Mouse (Mus musculus): ENCODE results near the gene Casc3.

Casc3 gene

GRCm38 (mm10) chr11:98773635-98774295 is 30.9 kb upstream of the Casc3 start:
- DNase-seq (ENCODE audit: low spot score in 2 of 2): peak; percentile 98 to 99

GRCm38 (mm10) chr11:98774582-98775347 is 29.9 kb upstream of the Casc3 start, which contains the start of gene Nr1d1:
Nr1d1 (minus strand) TSS chr11:98775333.
- DNase-seq (ENCODE audit: low spot score in 2 of 2): no peak

DNA sequence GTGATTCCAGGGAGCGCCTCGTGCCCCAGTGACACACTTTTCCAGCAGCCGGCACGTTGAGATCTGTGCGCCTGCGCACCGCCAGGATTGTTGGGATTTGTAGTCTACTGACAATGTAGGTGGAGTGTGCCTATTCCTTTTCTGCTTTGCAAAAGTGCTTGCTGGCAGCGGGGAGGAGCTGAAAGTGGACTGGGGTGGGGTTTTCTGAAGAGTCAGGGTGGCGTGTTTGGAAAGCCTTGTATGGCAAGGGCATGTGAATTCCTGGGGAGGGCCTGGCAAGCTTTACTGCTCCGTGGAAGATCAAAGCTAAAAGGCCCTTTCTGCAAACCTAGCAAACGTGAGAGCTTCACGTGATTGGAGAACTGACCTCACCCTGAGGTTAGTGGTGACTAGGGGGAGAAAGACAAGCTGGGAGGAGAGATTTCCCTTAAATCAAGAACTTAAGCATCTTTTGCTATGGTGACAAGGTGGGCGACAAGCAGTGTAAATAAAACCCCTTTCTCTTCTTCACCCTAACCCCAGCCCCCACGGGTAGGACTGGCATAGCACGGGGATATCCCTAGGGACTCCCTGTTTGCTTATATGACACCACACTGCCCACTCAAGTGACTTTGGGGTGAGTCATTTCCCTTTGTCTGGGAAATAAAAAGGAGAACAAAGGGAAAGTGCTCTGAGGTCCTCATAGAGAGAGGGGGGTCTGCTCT is 29.2 kb upstream of the Casc3 start:
- DNase-seq (ENCODE audit: low spot score in 2 of 2): peak; percentile 99

DNA sequence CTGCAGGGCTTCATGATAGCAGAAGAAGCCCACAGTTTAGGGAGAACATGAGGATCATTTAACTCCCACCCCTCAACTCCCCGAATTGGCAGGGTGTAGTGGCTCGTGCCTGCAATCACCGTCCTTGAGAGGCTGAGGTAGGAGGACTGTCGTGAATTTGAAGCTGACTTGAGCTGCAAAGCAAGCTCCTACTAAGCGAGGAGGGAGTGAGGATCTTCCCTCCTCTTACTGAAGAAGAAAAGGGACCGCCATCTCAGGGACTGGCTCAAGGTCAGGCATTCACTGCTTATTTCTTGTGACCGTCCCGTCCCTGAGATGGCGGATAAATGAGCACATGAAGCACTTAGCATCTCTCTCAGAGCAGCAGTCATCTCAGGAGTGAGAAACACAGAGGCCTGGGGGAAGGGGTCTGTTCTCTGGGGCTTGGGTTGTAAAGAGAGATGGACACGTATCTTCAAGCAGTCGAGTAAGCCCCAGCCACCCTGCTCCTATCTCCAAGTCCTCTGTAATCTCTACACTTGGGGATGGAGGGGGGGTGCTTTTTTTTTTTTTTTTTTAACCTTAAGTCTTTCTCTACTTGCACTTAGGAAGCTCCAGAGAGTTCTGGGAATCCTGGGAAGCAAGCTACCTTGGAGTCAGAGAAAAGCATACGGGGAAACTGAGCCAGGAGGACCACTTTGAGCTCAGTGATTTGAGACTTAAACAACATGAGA is 28.5 kb upstream of the Casc3 start:
- no peak for DNase-seq (ENCODE audit: low spot score in 2 of 2)

DNA sequence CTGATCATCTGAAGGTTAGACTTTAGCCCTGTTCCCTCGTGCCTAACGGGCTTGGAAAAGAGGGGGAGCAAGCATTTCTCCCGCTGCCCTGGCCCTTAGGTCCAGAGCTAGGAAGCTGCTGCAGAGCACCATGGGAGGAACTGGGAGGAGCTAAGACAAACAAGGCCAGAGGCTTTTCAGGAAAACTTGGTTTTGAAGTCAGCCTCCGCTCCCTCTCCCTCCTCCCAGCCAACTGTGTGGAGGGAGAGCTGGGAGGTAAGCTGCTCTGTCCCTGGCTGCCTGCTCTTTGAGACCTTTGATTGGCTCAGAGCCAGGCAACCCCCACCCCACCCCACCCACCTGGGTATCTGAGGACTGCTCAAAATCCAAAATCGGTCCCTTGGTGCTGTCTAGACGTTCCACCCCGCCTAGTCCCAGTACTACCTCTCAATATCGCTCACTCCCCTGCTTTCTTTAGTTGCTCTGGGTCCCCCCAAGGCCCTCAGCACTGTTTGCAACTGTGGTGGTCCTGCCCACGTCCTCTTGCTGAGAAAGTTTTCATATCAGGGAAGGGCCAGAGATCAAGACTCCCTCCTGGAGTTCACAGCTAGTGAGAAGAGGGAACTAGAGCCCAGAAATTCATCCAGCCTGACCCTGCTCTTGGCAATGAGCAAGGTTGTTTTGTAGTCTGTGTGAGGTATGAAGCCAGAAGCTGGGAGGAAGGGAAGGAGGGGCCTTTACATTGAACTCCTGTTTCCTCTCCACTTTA is 27.7 kb upstream of the Casc3 start:
- DNase-seq (ENCODE audit: low spot score in 2 of 2): no peak

- no peak for DNase-seq (ENCODE audit: low spot score in 2 of 2)
Observed at GRCm38 (mm10) chr11:98777888-98778287, 26.8 kb upstream of the Casc3 start.

DNA sequence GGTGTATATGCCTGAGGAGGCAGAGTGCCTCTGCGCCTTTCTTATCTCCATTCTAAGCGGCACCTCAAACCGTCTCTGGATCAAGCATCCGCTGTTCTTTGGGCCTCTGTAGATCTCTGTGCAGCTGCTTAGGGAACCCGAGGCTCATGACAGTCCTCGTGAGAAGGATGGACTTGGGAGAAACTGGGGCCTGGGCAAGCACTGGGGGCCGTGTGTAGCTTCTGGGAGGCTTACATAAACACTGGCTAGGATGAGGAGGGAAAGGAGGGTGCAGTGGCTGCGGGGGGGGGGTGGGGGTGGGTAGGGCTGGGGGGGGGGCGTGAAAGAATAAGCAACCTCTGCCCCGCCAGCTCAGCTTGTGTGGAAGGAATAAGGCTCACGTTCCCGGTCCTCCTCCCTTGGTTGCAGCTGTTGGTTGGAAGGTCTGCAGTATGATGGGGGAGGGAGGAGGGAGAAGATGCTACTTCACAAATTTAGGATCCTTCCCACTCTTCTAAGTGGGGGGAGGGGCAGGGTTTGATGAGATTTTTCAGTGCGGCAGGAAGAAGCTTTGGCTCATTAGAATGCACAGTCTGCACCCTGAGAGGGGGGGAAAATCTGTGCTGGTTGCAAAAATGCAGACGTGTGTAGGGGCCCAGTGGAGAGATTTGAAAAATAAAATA is 22.7 kb upstream of the Casc3 start:
- peak; percentile 68 to 91 for DNase-seq (ENCODE audit: low spot score in 2 of 2)

DNA sequence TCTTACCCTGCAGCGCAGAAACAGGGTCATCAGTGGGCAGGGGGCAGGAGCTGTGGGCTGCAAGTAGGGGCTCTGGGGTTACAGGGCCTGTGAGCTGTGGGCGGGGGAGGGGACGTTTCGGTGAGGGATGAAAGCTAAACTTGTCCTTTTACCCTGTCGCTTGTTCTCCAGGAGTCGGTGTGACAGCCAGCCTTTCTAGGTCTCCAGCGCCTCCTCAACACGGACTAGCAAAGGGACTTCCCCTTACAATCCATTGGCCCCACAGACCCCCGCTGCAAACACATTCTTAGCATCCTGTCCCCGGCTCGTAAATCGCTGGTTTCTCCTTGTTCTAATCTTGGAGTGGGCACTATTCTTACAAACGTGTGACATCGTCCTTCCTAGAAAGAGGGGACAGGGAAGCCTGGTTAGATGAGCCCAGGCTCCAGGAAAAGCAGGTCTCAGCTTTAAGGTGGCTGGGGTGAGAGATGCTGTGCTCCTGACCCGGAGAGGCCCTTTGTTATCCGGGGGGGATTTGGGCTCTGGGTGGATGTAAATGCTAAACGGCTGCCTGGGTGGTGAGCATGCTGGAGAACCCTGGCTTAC is 22.0 kb upstream of the Casc3 start:
- DNase-seq (ENCODE audit: low spot score in 2 of 2): peak in 1 of 2 experiments; percentile 29

GRCm38 (mm10) chr11:98783236-98783696 is 21.4 kb upstream of the Casc3 start:
- peak; percentile 93 to 98 for DNase-seq (ENCODE audit: low spot score in 2 of 2)

GRCm38 (mm10) chr11:98784139-98784538 is 20.6 kb upstream of the Casc3 start:
- no peak for DNase-seq (ENCODE audit: low spot score in 2 of 2)

DNA sequence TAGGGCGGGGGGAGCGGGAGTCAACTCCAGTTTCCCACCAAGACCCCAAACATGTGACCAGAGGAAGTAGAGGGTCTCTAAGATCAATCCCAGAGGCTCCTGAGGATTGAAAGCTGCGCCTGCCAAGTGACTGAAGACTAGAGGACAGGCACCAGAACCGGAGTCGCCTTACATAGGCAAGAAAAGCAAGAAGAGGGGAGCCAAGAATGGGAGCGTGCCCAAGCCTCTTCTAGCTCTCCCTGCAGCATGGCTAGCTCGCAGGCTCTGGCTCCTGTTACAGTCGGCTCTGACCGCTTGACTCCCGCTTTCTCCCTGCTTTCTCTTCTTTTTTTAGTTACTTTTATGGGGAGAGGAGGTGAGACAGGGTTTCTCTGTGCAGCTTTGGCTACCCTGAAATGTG is 19.5 kb upstream of the Casc3 start:
- DNase-seq (ENCODE audit: low spot score in 2 of 2): no peak

GRCm38 (mm10) chr11:98785772-98786281 is 18.9 kb upstream of the Casc3 start:
- DNase-seq (ENCODE audit: low spot score in 2 of 2): peak; percentile 83 to 90

GRCm38 (mm10) chr11:98786359-98787214 is 18.1 kb upstream of the Casc3 start:
- peak; percentile 91 to 95 for DNase-seq (ENCODE audit: low spot score in 2 of 2)

DNA sequence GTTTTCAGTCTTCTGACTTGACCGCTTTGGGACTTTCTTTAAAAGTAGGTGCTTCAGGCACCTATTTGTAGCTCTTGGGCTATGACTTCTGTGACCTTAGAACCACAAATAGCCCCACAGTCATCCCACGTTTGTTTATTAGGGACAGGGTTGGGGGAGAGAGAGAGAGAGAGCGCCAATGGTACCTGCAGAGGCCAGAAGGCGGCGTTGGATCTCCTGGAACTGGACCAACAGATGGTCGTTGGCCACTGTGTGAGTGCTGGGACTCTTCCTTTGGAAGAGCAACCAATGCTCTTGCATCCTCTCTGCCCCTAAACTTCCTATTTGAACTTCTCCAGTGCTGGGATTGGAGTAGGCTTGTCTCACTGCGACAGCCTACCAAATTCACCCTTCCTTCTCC is 17.5 kb upstream of the Casc3 start:
- no peak for DNase-seq (ENCODE audit: low spot score in 2 of 2)

- DNase-seq (ENCODE audit: low spot score in 2 of 2): no peak
Observed at GRCm38 (mm10) chr11:98787691-98788090, 17.0 kb upstream of the Casc3 start.

GRCm38 (mm10) chr11:98788139-98788538 is 16.6 kb upstream of the Casc3 start:
- DNase-seq (ENCODE audit: low spot score in 2 of 2): no peak

DNA sequence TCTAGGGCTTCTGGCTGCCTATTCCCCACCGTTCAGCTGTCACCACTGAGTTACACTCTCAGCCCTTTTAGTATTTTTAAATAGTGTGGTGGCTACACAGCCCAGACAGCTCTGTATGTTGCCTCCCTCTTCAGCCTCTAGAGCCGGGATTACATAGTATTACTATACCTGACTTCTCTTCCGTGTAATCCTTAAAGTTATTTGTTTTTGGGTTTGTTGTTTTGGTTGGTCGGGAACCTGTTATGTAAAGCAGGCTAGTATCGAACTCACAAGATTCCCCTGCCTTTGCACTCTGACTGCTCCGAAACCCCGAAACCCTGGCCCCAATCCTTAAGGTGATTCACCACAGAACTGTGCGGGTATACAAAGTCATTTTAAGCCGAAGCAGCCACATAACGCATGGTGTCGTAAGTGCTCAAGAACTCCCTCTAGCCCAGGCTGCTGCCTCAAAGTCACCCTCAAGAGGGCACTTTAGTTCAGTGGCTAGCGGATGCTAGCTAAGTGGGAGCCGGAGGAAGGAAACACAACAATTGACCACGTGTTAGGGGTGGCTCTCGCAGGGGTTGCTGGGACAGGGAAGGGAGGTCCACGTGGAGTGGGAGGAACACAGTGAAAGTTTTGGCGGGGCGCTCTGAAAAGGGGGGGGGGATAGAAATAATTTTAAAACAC is 16.0 kb upstream of the Casc3 start:
- DNase-seq (ENCODE audit: low spot score in 2 of 2): peak; percentile 81 to 85

GRCm38 (mm10) chr11:98789219-98789807 is 15.4 kb upstream of the Casc3 start:
- DNase-seq (ENCODE audit: low spot score in 2 of 2): peak in 1 of 2 experiments; percentile 36
